In genomic region chr1:74203457-74203856, GRCm38 (mm10) we compare ENCODE assay signal across 23 mouse cellular contexts. TPM values are rescaled to one million over a fixed set of nuclear protein-coding genes. Genes with fewer than 3 reads are reported as not detected.
"Had no signal": no experiment of that assay in that cellular context is flagged by ENCODE, and none has a peak within 500 bp of the region (broad histone marks: within the 10 kb centered on the region; RNA-seq: fewer than 3 reads in every experiment).

No protein-coding gene starts in this region.

- H3K27me3 ChIP-seq: limb, embryonic 15.5 days; liver, embryonic 12.5 days; neural tube, embryonic 15.5 days had no signal

- ATAC-seq: liver, embryonic 12.5 days had no signal

- H3K9me3 ChIP-seq: limb, embryonic 15.5 days; liver, embryonic 12.5 days; midbrain, embryonic 10.5 days; neural tube, embryonic 15.5 days had no signal

- H3K4me3 ChIP-seq: limb, embryonic 15.5 days; liver, embryonic 12.5 days; midbrain, embryonic 10.5 days; myocyte; neural tube, embryonic 15.5 days had no signal

- H3K4me2 ChIP-seq: limb, embryonic 15.5 days; liver, embryonic 12.5 days; lung, embryonic 14.5 days; neural tube, embryonic 15.5 days had no signal

- DNase-seq: kidney, postnatal 14 days; layer of hippocampus, adult 9-11 months; layer of hippocampus, postnatal 36 days; lung, embryonic 14.5 days; lung, postnatal 10 days; lung, postnatal 4 days; midbrain, embryonic 14.5 days; right cerebral cortex, adult 18-20 months; right cerebral cortex, postnatal 25 days; thymus, postnatal 14 days had no signal

- H3K27ac ChIP-seq: limb, embryonic 15.5 days; liver, embryonic 12.5 days; midbrain, embryonic 10.5 days; neural tube, embryonic 15.5 days; stomach, postnatal 0 days had no signal

- H3K9ac ChIP-seq: limb, embryonic 15.5 days; liver, embryonic 12.5 days; lung, embryonic 14.5 days; neural tube, embryonic 15.5 days had no signal

- H3K36me3 ChIP-seq: limb, embryonic 15.5 days; liver, embryonic 12.5 days; midbrain, embryonic 10.5 days; neural tube, embryonic 15.5 days had no signal

RNA-seq across cellular contexts. Expression of gene Cxcr1, which starts 9.0 kb away (rescaled TPM):
- total RNA-seq: layer of hippocampus, postnatal 36 days; left cerebral cortex, adult 8-10 months; left cerebral cortex, postnatal 25 days had no signal
- polyA plus RNA-seq: large intestine, adult 2 months; limb, embryonic 11.5 days; limb, embryonic 15.5 days; liver, embryonic 12.5 days; lung, embryonic 14.5 days; midbrain, embryonic 10.5 days; midbrain, embryonic 14.5 days; myocyte; neural tube, embryonic 11.5 days; neural tube, embryonic 15.5 days; small intestine, adult 2 months; urinary bladder, adult 2 months had no signal

RNA-seq across cellular contexts. Expression of gene Cxcr2, which starts 49.7 kb away (rescaled TPM):
- total RNA-seq: left cerebral cortex, postnatal 25 days had no signal
- polyA plus RNA-seq: midbrain, embryonic 14.5 days; myocyte had no signal
